Mouse (Mus musculus) thymus, adult 2 months (tissue): ENCODE data around the gene Zfp639. TPM values are rescaled to one million over a fixed set of nuclear protein-coding genes. Genes with fewer than 3 reads are reported as not detected.

Experiments used
- DNase-seq: peaks from one replicate; pipeline ENCODE4 v3.0.0; 2021
- H3K27ac ChIP-seq: fragments of 200-500 bp; 2 replicates; pipeline ENCODE4 v1.5.1; 2012; ENCODE audit warnings: low read length, control low read depth; ENCODE audit not compliant: control insufficient read depth, insufficient read depth
- H3K27me3 ChIP-seq: fragments of 200-500 bp; 2 replicates; pipeline ENCODE4 v1.6.1; 2012; ENCODE audit warnings: mild to moderate bottlenecking, low read length, moderate library complexity, mixed read lengths; ENCODE audit not compliant: control insufficient read depth, insufficient read depth
- H3K36me3 ChIP-seq: fragments of 200-500 bp; 2 replicates; pipeline ENCODE4 v1.6.1; 2012; ENCODE audit warnings: mild to moderate bottlenecking, low read length, moderate library complexity; ENCODE audit not compliant: control insufficient read depth, insufficient read depth
- H3K4me1 ChIP-seq: fragments of 200-500 bp; replicated peaks from 2 replicates; pipeline ENCODE4 v1.6.1; 2012; ENCODE audit warnings: low read length; ENCODE audit not compliant: control insufficient read depth, insufficient read depth
- H3K4me3 ChIP-seq: fragments of 200-500 bp; 2 replicates; pipeline ENCODE4 v1.5.1; 2012; ENCODE audit warnings: mild to moderate bottlenecking, low read length, control low read depth, moderate library complexity; ENCODE audit not compliant: control insufficient read depth, insufficient read depth
- CTCF ChIP-seq: fragments of 200-500 bp; IDR thresholded peaks from 2 replicates; pipeline ENCODE4 v1.5.1; 2012; ENCODE audit warnings: mild to moderate bottlenecking, control low read depth, low read length, moderate library complexity, borderline replicate concordance; ENCODE audit not compliant: control insufficient read depth, poor library complexity, insufficient read depth; ENCODE audit errors: extremely low read depth
- POLR2A ChIP-seq: fragments of 200-500 bp; IDR thresholded peaks from 2 replicates; pipeline ENCODE4 v1.6.1; 2012; ENCODE audit warnings: mild to moderate bottlenecking, low read length, control low read depth, moderate library complexity; ENCODE audit not compliant: control insufficient read depth, poor library complexity, insufficient read depth; ENCODE audit errors: extremely low read depth
- WGBS: fragments of 180-500 bp; shearing (Covaris S2); methylation state at CpG from one replicate; pipeline ENCODE4 v1.1.7; 2018; 5-methylcytosine and 5-hydroxymethylcytosine counted together
- polyA plus RNA-seq: library from polyadenylated mRNA; depleted of rRNA; stranded (reverse); fragments of >200 nt; gene quantifications from 2 replicates; pipeline ENCODE4 v1.2.3, GENCODE M21; 2012

Gene Zfp639
- polyA plus RNA-seq, 1 experiment: 33.5 TPM

GRCm38 (mm10) chr3:32479961-32480360, 30.1 kb upstream of the Zfp639 start:
- H3K4me1 ChIP-seq: no peaks in the 10 kb centered on the region
- TF ChIP-seq POLR2A (no peak), CTCF (no peak)
- H3K27ac ChIP-seq: no peak overlapping the region
- DNase-seq: no peak
- no peak overlapping the region for H3K4me3 ChIP-seq
- H3K36me3 ChIP-seq: no peaks in the 10 kb centered on the region
- WGBS: 96% methylated on average over 7 of the region's 7 CpGs
- no peaks in the 10 kb centered on the region for H3K27me3 ChIP-seq

- H3K27me3 ChIP-seq: no peaks in the 10 kb centered on the region
- no peaks in the 10 kb centered on the region for H3K36me3 ChIP-seq
- H3K4me1 ChIP-seq: no peaks in the 10 kb centered on the region
- H3K4me3 ChIP-seq: no peak overlapping the region
- TF ChIP-seq CTCF: no peak
- TF ChIP-seq POLR2A: no peak
- no peak overlapping the region for H3K27ac ChIP-seq
- DNase-seq: no peak
- 84% methylated on average over 3 of the region's 3 CpGs for WGBS
Observed at GRCm38 (mm10) chr3:32483035-32483434, 27.0 kb upstream of the Zfp639 start.

- WGBS: 12% methylated on average over 4 of the region's 4 CpGs
- Histone ChIP-seq H3K4me1 (no peaks in the 10 kb centered on the region), H3K4me3 (no peak overlapping the region), H3K27ac (no peak overlapping the region), H3K27me3 (no peaks in the 10 kb centered on the region), H3K36me3 (no peaks in the 10 kb centered on the region)
- no peak for DNase-seq
- TF ChIP-seq POLR2A (no peak), CTCF (no peak)
Observed at GRCm38 (mm10) chr3:32486543-32486942, 23.5 kb upstream of the Zfp639 start.

- H3K27ac ChIP-seq: no peak overlapping the region
- H3K4me1 ChIP-seq: no peaks in the 10 kb centered on the region
- WGBS: 77% methylated on average over 6 of the region's 6 CpGs
- no peaks in the 10 kb centered on the region for H3K27me3 ChIP-seq
- no peak for DNase-seq
- H3K4me3 ChIP-seq: no peak overlapping the region
- no peak for TF ChIP-seq POLR2A
- no peak for TF ChIP-seq CTCF
- H3K36me3 ChIP-seq: no peaks in the 10 kb centered on the region
Observed at GRCm38 (mm10) chr3:32488172-32488571, 21.9 kb upstream of the Zfp639 start.

- no peak for DNase-seq
- no peaks in the 10 kb centered on the region for H3K27me3 ChIP-seq
- no peak overlapping the region for H3K27ac ChIP-seq
- TF ChIP-seq CTCF (no peak), POLR2A (no peak)
- no peaks in the 10 kb centered on the region for H3K36me3 ChIP-seq
- H3K4me3 ChIP-seq: no peak overlapping the region
- WGBS: 76% methylated on average over 15 of the region's 15 CpGs
- no peaks in the 10 kb centered on the region for H3K4me1 ChIP-seq
Observed at GRCm38 (mm10) chr3:32490076-32490927, 19.8 kb upstream of the Zfp639 start.

- Histone ChIP-seq H3K4me1 (no peaks in the 10 kb centered on the region), H3K36me3 (no peaks in the 10 kb centered on the region), H3K27me3 (no peaks in the 10 kb centered on the region), H3K4me3 (no peak overlapping the region), H3K27ac (no peak overlapping the region)
- DNase-seq: no peak
- TF ChIP-seq POLR2A (no peak), CTCF (no peak)
Observed at GRCm38 (mm10) chr3:32490928-32491315, 19.1 kb upstream of the Zfp639 start.
